ENCODE assay signal across 8 mouse cellular contexts in genomic region chrX:140600410-140601109, GRCm38 (mm10). TPM values are rescaled to one million over a fixed set of nuclear protein-coding genes. Genes with fewer than 3 reads are reported as not detected.
DNase-seq lines count a peak whose midpoint lies in the region; ATAC-seq lines count a peak whose summit lies in the region.

Tsc22d3 (minus strand) TSS chrX:140600659.

- H3K27ac ChIP-seq in intestine, embryonic 15.5 days: no peak within 1 kb of the TSS

- DNase-seq in frontal cortex, postnatal 25 days (ENCODE audit: low spot score in 2 of 2): no peak
- peak; percentile 38 for DNase-seq in embryo, embryonic 9.5 days (ENCODE audit: extremely low spot score)
- no peak for DNase-seq in gonadal fat pad, adult 2 months (ENCODE audit: low read depth)
- DNase-seq in left cerebral cortex, postnatal 14 days (ENCODE audit: low spot score in 2 of 2): peak; percentile 43 to 59
- DNase-seq in right cerebral cortex, postnatal 4 days: peak; percentile 13

- H3K4me3 ChIP-seq in intestine, embryonic 15.5 days (replicated peaks): peak within 1 kb of the TSS; percentile 54

- WGBS in intestine, embryonic 15.5 days: 23% methylated on average over 28 of the region's 28 CpGs

- no peaks in the 10 kb centered on the region for H3K9me3 ChIP-seq in intestine, embryonic 15.5 days

- H3K27me3 ChIP-seq in intestine, embryonic 15.5 days (replicated peaks): peaks cover 34% of the 10 kb centered on the region

- intact Hi-C loops in left cerebral cortex, postnatal 14 days (cut with DNase I): no loop called here

- no peaks in the 10 kb centered on the region for H3K36me3 ChIP-seq in intestine, embryonic 15.5 days

- H3K4me2 ChIP-seq in intestine, embryonic 15.5 days (replicated peaks): peak within 1 kb of the TSS; percentile 86

- 0 out of 2 replicates have a peak, but pooled peaks cover 3% of the 10 kb centered on the region for H3K4me1 ChIP-seq in intestine, embryonic 15.5 days (replicated peaks)

- H3K9ac ChIP-seq in intestine, embryonic 15.5 days: 0 out of 2 replicates have a peak within 1 kb of the TSS, but pooled peaks have one; percentile 17

- ATAC-seq in frontal cortex, adult (ENCODE audit: low TSS enrichment): peak; percentile 88
- peak; percentile 57; the same call in 1 of the 2 replicates for ATAC-seq in intestine, embryonic 15.5 days
- peak; percentile 79 for ATAC-seq in megakaryocyte progenitor cell, adult 5-6 weeks (replicated peaks; ENCODE audit: poor library complexity)

RNA-seq across cellular contexts. Expression of gene Tsc22d3, which starts in this region (rescaled TPM):
- polyA plus RNA-seq in gonadal fat pad, adult 2 months (2012; rRNA removed): 85.7 and 121 TPM in 2 replicates
- polyA plus RNA-seq in intestine, embryonic 15.5 days (2015; fragmentation: Nextera tagmentation; extraction: Ambion mirVana): 61.8 and 65.6 TPM in 2 replicates
- total RNA-seq in left cerebral cortex, postnatal 14 days (2021): 100 to 1,000 TPM in 1 of 2 experiments, 10 to 100 TPM in 1; 85.9 to 126 TPM
- total RNA-seq in megakaryocyte progenitor cell, adult 5-6 weeks (2015): 24.6 and 26.8 TPM in 2 replicates
- total RNA-seq in megakaryocyte progenitor cell, adult 5-6 weeks (2017): 25.3 and 29.8 TPM in 2 replicates

Comparison
In these comparisons a context has a peak if more than half of its experiments do, and no peak if none do; other contexts are left out.
1. DNase-seq: peak in embryo, embryonic 9.5 days (single experiment), left cerebral cortex, postnatal 14 days (2 of 2) and right cerebral cortex, postnatal 4 days (single experiment); none in frontal cortex, postnatal 25 days (0 of 2) and gonadal fat pad, adult 2 months (single experiment).
2. Peak in every context shown above with its lines, with median percentiles within 50 percentile points of each other: ATAC-seq.